Mouse (Mus musculus): Measurements from ENCODE around the gene Ccdc177.

GRCm38 (mm10) chr12:80792867-80793266 lies 32.4 kb upstream of the Ccdc177 start:
- TF ChIP-seq CTCF (IDR thresholded peaks at IDR 0.05; ENCODE audit: control insufficient read depth, insufficient read depth, insufficient read length) (no peak), CEBPB (IDR thresholded peaks at IDR 0.05; ENCODE audit: low read depth) (no peak), USF1 (IDR thresholded peaks at IDR 0.05; ENCODE audit: low read depth) (no peak), MAX (IDR thresholded peaks at IDR 0.05) (no peak), MYOG (IDR thresholded peaks at IDR 0.05; ENCODE audit: control insufficient read depth, extremely low read depth, insufficient read length) (no peak), FOSL1 (IDR thresholded peaks at IDR 0.05; ENCODE audit: insufficient read depth, low read length, poor library complexity, severe bottlenecking) (no peak)
